Mouse (Mus musculus) gastrocnemius, postnatal 4 days (tissue): ENCODE measurements around the gene Kcnip1. TPM values are rescaled to one million over a fixed set of nuclear protein-coding genes. Genes with fewer than 3 reads are reported as not detected.

Experiments
- DNase-seq, 2 experiments: peaks; one replicate each; pipeline ENCODE4 v3.0.0; 2021 to 2022; ENCODE audit warnings: low spot score in 2 of 2, mixed read lengths in 2 of 2
- total RNA-seq, 2 experiments: library from RNA; stranded (reverse); gene quantifications; 2 replicates each; pipeline ENCODE4 v1.2.3; 2021

The Kcnip1 gene
- total RNA-seq, 2 experiments from 2014 or later, result 0.21 to 0.47 TPM

GRCm38 (mm10) chr11:33908360-33909175 lies 84.4 kb downstream of the Kcnip1 start:
- DNase-seq, result no peak

GRCm38 (mm10) chr11:33903494-33903893 lies 89.5 kb downstream of the Kcnip1 start:
- DNase-seq, result no peak

GRCm38 (mm10) chr11:33902377-33902776 lies 90.6 kb downstream of the Kcnip1 start:
- DNase-seq, result no peak

GRCm38 (mm10) chr11:33901783-33902182 lies 91.2 kb downstream of the Kcnip1 start:
- no peak for DNase-seq

GRCm38 (mm10) chr11:33891084-33891483 lies 101.9 kb downstream of the Kcnip1 start:
- no peak for DNase-seq

- no peak for DNase-seq
Measured at GRCm38 (mm10) chr11:33890382-33890781, 102.6 kb downstream of the Kcnip1 start.

GRCm38 (mm10) chr11:33887660-33888059 lies 105.3 kb downstream of the Kcnip1 start:
- DNase-seq, result no peak

- no peak for DNase-seq
Measured at GRCm38 (mm10) chr11:33885981-33886380, 107.0 kb downstream of the Kcnip1 start.

GRCm38 (mm10) chr11:33882731-33883328 lies 110.1 kb downstream of the Kcnip1 start:
- DNase-seq, result no peak

GRCm38 (mm10) chr11:33874925-33875324 lies 118.0 kb downstream of the Kcnip1 start:
- no peak for DNase-seq

- DNase-seq, result no peak
Measured at GRCm38 (mm10) chr11:33873071-33873781, 119.7 kb downstream of the Kcnip1 start.

GRCm38 (mm10) chr11:33872716-33873048 lies 120.3 kb downstream of the Kcnip1 start:
- DNase-seq, result no peak

- no peak for DNase-seq
Measured at GRCm38 (mm10) chr11:33871998-33872715, 120.8 kb downstream of the Kcnip1 start.

- no peak for DNase-seq
Measured at GRCm38 (mm10) chr11:33870246-33870645, 122.7 kb downstream of the Kcnip1 start.

- DNase-seq, result no peak
Measured at GRCm38 (mm10) chr11:33869559-33869958, 123.4 kb downstream of the Kcnip1 start.

GRCm38 (mm10) chr11:33866775-33867174 lies 126.2 kb downstream of the Kcnip1 start:
- DNase-seq, result no peak

GRCm38 (mm10) chr11:33864245-33864644 lies 128.7 kb downstream of the Kcnip1 start:
- no peak for DNase-seq

- DNase-seq, result no peak
Measured at GRCm38 (mm10) chr11:33861823-33862222, 131.1 kb downstream of the Kcnip1 start.

GRCm38 (mm10) chr11:33860905-33861582 lies 131.9 kb downstream of the Kcnip1 start:
- no peak for DNase-seq

GRCm38 (mm10) chr11:33849614-33850013 lies 143.3 kb downstream of the Kcnip1 start:
- DNase-seq, result no peak

GRCm38 (mm10) chr11:33848685-33849084 lies 144.3 kb downstream of the Kcnip1 start:
- no peak for DNase-seq
